Comparison of ENCODE assay signal across 25 mouse cellular contexts in genomic region chr16:52229446-52229845, GRCm38 (mm10).
DNase-seq lines count a peak whose midpoint lies in the region; ATAC-seq and TF ChIP-seq lines count a peak whose summit lies in the region.
"Had no signal": no experiment of that assay in that cellular context is flagged by ENCODE, and none has a peak within 500 bp of the region (broad histone marks: within the 10 kb centered on the region; RNA-seq: fewer than 3 reads in every experiment).

No protein-coding gene starts in this region.

- peak; percentile 15 for DNase-seq in ZHBTc4 (ENCODE audit: low read depth, low spot score)
- DNase-seq in lung, postnatal 0 days (ENCODE audit: low spot score): peak; percentile 79
- peak; percentile 35 for DNase-seq in lung, postnatal 25 days (ENCODE audit: low spot score)
- peak; percentile 23 for DNase-seq in testis, postnatal 14 days (ENCODE audit: low spot score)
- no peak for DNase-seq in left cerebral cortex, adult 8-10 months (ENCODE audit: low spot score in 2 of 2)
- DNase-seq in spleen, postnatal 14 days (ENCODE audit: low spot score in 2 of 2): no peak
- DNase-seq: adrenal gland, adult 8-10 months; adrenal gland, postnatal 25 days; cerebellum, adult 11-12 months; cerebellum, adult 8-10 months; cerebellum, postnatal 10 days; cerebellum, postnatal 36 days; embryo, embryonic 11 days; gastrocnemius, postnatal 14 days; heart, adult 11 months; heart, postnatal 10 days; heart, postnatal 36 days had no signal

- no peak for TF ChIP-seq CTCF in lung, postnatal 0 days (IDR thresholded peaks at IDR 0.05)

- H3K27me3 ChIP-seq in lung, postnatal 0 days (replicated peaks; ENCODE audit: insufficient read depth, low read length): no peaks in the 10 kb centered on the region
- H3K27me3 ChIP-seq: forebrain, embryonic 13.5 days; heart, embryonic 12.5 days; heart, embryonic 15.5 days; hindbrain, embryonic 13.5 days had no signal

- 51% methylated on average over 7 of the region's 7 CpGs for WGBS in lung, postnatal 0 days

- H3K9ac ChIP-seq in lung, postnatal 0 days (replicated peaks; ENCODE audit: low read depth): no peak overlapping the region
- H3K9ac ChIP-seq: forebrain, embryonic 13.5 days; heart, embryonic 12.5 days; heart, embryonic 15.5 days; hindbrain, embryonic 13.5 days had no signal

- no peaks in the 10 kb centered on the region for H3K36me3 ChIP-seq in lung, postnatal 0 days (ENCODE audit: insufficient read depth, low read length)
- H3K36me3 ChIP-seq: forebrain, embryonic 10.5 days; heart, embryonic 12.5 days; heart, embryonic 15.5 days; hindbrain, embryonic 10.5 days; hindbrain, embryonic 13.5 days had no signal

- H3K4me2 ChIP-seq in lung, postnatal 0 days (replicated peaks; ENCODE audit: low read depth, low read length): no peak overlapping the region
- H3K4me2 ChIP-seq: forebrain, embryonic 13.5 days; heart, embryonic 12.5 days; heart, embryonic 15.5 days; hindbrain, embryonic 13.5 days had no signal

- ATAC-seq in lung, postnatal 0 days: peak; percentile 87
- ATAC-seq: forebrain, embryonic 13.5 days; forebrain, embryonic 16.5 days; hindbrain, embryonic 16.5 days had no signal

- 0 out of 2 replicates have a peak overlapping the region, but pooled peaks have one; percentile 14 for H3K27ac ChIP-seq in lung, postnatal 0 days (ENCODE audit: low read length)
- H3K27ac ChIP-seq: forebrain, embryonic 10.5 days; forebrain, embryonic 13.5 days; heart, embryonic 15.5 days; hindbrain, embryonic 10.5 days; hindbrain, embryonic 13.5 days had no signal

- H3K4me1 ChIP-seq in lung, postnatal 0 days (ENCODE audit: insufficient read depth, low read depth, low read length): no peaks in the 10 kb centered on the region
- H3K4me1 ChIP-seq: forebrain, embryonic 13.5 days; heart, embryonic 12.5 days; heart, embryonic 15.5 days; hindbrain, embryonic 10.5 days; hindbrain, embryonic 13.5 days had no signal

- TF ChIP-seq EP300 in lung, postnatal 0 days (IDR thresholded peaks at IDR 0.05): no peak

- H3K9me3 ChIP-seq in lung, postnatal 0 days (ENCODE audit: low read length): no peaks in the 10 kb centered on the region
- H3K9me3 ChIP-seq: forebrain, embryonic 10.5 days; forebrain, embryonic 13.5 days; heart, embryonic 12.5 days; heart, embryonic 15.5 days; hindbrain, embryonic 10.5 days; hindbrain, embryonic 13.5 days had no signal

- no peak overlapping the region for H3K4me3 ChIP-seq in lung, postnatal 0 days (ENCODE audit: low read depth, low read length)
- H3K4me3 ChIP-seq: forebrain, embryonic 10.5 days; forebrain, embryonic 13.5 days; heart, embryonic 12.5 days; heart, embryonic 15.5 days; hindbrain, embryonic 10.5 days; hindbrain, embryonic 13.5 days had no signal

Comparison
In these comparisons a context has a peak if more than half of its experiments do, and no peak if none do; other contexts are left out.
1. DNase-seq: peak in ZHBTc4 (single experiment), lung, postnatal 0 days (single experiment), lung, postnatal 25 days (single experiment) and testis, postnatal 14 days (single experiment); none in left cerebral cortex, adult 8-10 months (0 of 2) and spleen, postnatal 14 days (0 of 2).